1 mouse cellular context compared by ENCODE assay signal in the genomic region with DNA sequence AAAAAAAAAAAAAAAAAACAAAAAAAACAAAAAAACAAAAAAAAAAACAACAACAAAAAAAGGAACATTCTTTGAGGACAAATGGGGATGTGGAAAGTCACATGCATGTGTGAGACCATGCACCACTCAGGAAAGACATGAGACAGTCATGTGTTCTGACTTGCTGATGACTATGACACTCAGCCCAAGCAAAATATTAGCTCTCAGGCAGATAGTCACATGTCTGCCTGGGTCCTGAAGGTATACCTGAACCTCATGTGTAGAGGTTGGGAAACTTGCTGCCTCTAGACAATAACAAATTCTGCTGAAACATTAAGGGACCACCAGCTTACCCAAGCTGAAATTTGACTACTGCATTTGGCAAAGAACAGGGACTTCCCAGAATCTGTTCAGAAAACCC.
TF ChIP-seq lines count a peak whose summit lies in the region.

No protein-coding gene starts in this region.

TF ChIP-seq in CH12.LX, 34 proteins besides CTCF, POLR2A, EP300 and RAD21 (continued from another document):
- TF ChIP-seq ETS1 (conservative IDR thresholded peaks at IDR 0.05; ENCODE audit: low read depth, low read length) (peak; percentile 32; the same call in 1 of the 2 replicates), JUND (conservative IDR thresholded peaks at IDR 0.05; ENCODE audit: low read depth, low read length) (no peak), MXI1 (IDR thresholded peaks at IDR 0.05; ENCODE audit: low read depth, low read length) (peak; percentile 51; the same call in 1 of the 2 replicates), IRF4 (IDR thresholded peaks at IDR 0.05; ENCODE audit: low read depth, low read length) (0 out of 2 replicates have a peak, but pooled peaks have one; percentile 6), MEF2A (IDR thresholded peaks at IDR 0.05; ENCODE audit: borderline replicate concordance, low read depth, low read length) (no peak), BHLHE40 (IDR thresholded peaks at IDR 0.05; ENCODE audit: low read depth, low read length) (peak; percentile 92), MAFK (IDR thresholded peaks at IDR 0.05; ENCODE audit: insufficient replicate concordance, low read length) (no peak), PAX5 (IDR thresholded peaks at IDR 0.05; ENCODE audit: low read length) (no peak), MAZ (IDR thresholded peaks at IDR 0.05; ENCODE audit: low read depth, low read length) (no peak)
TF ChIP-seq in CH12.LX: peak in this region for 9.
